Mouse (Mus musculus) hindbrain, embryonic 13.5 days (tissue): ENCODE results near the gene 4930404N11Rik. TPM values are rescaled to one million over a fixed set of nuclear protein-coding genes. Genes with fewer than 3 reads are reported as not detected.

ENCODE experiments used
- ATAC-seq: fragments of 200-750 bp; cut with Nextera tagmentation; 2 replicates; pipeline ENCODE4 v1.8.0; 2017; ENCODE audit warnings: moderate TSS enrichment; ENCODE audit not compliant: low FRiP score
- H3K27ac ChIP-seq: fragments of 300-500 bp; sonication (generic); 2 replicates; pipeline ENCODE4 v1.5.1; 2015; ENCODE audit warnings: inconsistent platforms, mild to moderate bottlenecking, moderate library complexity
- H3K27me3 ChIP-seq: fragments of 300-500 bp; sonication (generic); 2 replicates; pipeline ENCODE4 v1.6.1; 2015; ENCODE audit warnings: mild to moderate bottlenecking, inconsistent platforms
- H3K36me3 ChIP-seq: fragments of 300-500 bp; sonication (generic); 2 replicates; pipeline ENCODE4 v1.6.1; 2015; ENCODE audit warnings: mild to moderate bottlenecking, inconsistent platforms
- H3K4me1 ChIP-seq: fragments of 300-500 bp; sonication (generic); replicated peaks from 2 replicates; pipeline ENCODE4 v1.6.1; 2015; ENCODE audit warnings: inconsistent platforms
- H3K4me2 ChIP-seq: fragments of 300-500 bp; sonication (generic); 2 replicates; pipeline ENCODE4 v1.6.1; 2015; ENCODE audit warnings: inconsistent platforms, mild to moderate bottlenecking, moderate library complexity
- H3K4me3 ChIP-seq: fragments of 300-500 bp; sonication (generic); 2 replicates; pipeline ENCODE4 v1.5.1; 2015; ENCODE audit warnings: mild to moderate bottlenecking, inconsistent platforms
- H3K9ac ChIP-seq: fragments of 300-500 bp; sonication (generic); 2 replicates; pipeline ENCODE4 v1.6.1; 2015; ENCODE audit warnings: mild to moderate bottlenecking, inconsistent platforms
- H3K9me3 ChIP-seq: fragments of 300-500 bp; sonication (generic); 2 replicates; pipeline ENCODE4 v1.6.1; 2016; ENCODE audit warnings: inconsistent platforms
- WGBS: fragments of 180-500 bp; shearing (Covaris S2); methylation state at CpG from one replicate; pipeline ENCODE4 v1.1.7; 2015; 5-methylcytosine and 5-hydroxymethylcytosine counted together
- polyA plus RNA-seq: library from polyadenylated mRNA; unstranded; fragments of >200 nt; fragmentation: Nextera tagmentation; extraction: Ambion mirVana; gene quantifications from 2 replicates; pipeline ENCODE4 v1.2.1, GENCODE M21; 2015

4930404N11Rik gene
- polyA plus RNA-seq, 1 experiment from 2014 or later = 1.1 TPM

DNA sequence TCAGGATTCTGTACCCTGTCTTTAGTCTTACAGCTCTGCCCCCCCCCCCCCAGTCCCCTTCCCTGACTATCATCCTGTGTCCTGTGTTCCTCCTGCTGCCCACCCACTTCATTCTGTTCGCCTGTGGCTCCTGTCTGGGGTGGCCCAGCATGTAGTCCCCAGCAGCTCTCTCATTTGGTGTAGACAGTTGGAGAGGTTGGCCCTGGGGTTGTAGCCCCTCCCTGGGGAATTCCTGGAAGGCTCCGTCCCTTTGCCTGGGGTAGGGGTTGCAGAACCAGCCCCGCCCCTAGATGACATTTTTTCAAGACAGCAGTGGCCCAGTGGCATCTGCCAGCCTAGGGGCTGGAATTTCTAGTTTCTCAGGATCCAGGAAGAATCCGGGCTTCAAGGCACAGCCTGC is 7.4 kb downstream of the 4930404N11Rik start:
- Histone ChIP-seq H3K4me3 (peak overlapping the region; percentile 59), H3K9me3 (no peaks in the 10 kb centered on the region), H3K4me1 (peaks cover 32% of the 10 kb centered on the region), H3K36me3 (peaks cover 15% of the 10 kb centered on the region), H3K9ac (peak overlapping the region; percentile 83), H3K4me2 (peak overlapping the region; percentile 91), H3K27me3 (peaks cover 21% of the 10 kb centered on the region), H3K27ac (no peak overlapping the region)
- ATAC-seq = 0 out of 2 replicates have a peak, but pooled peaks have one; percentile 6
- 28% methylated on average over 4 of the region's 4 CpGs for WGBS

- Histone ChIP-seq H3K9ac (peak within 1 kb of the TSS; percentile 83), H3K27me3 (peaks cover 14% of the 10 kb centered on the region), H3K36me3 (peaks cover 10% of the 10 kb centered on the region), H3K4me3 (peak within 1 kb of the TSS; percentile 59), H3K4me1 (peaks cover 32% of the 10 kb centered on the region), H3K4me2 (peak within 1 kb of the TSS; percentile 91), H3K9me3 (no peaks in the 10 kb centered on the region), H3K27ac (peak within 1 kb of the TSS; percentile 45; the same call in 1 of the 2 replicates)
- ATAC-seq = peak; percentile 92
- WGBS = 2% methylated on average over 79 of the region's 79 CpGs
Measured at GRCm38 (mm10) chr10:81356991-81357844, 8.4 kb downstream of the 4930404N11Rik start, which contains the start of gene Mfsd12. Mfsd12 (plus strand) TSS chr10:81357491.

DNA sequence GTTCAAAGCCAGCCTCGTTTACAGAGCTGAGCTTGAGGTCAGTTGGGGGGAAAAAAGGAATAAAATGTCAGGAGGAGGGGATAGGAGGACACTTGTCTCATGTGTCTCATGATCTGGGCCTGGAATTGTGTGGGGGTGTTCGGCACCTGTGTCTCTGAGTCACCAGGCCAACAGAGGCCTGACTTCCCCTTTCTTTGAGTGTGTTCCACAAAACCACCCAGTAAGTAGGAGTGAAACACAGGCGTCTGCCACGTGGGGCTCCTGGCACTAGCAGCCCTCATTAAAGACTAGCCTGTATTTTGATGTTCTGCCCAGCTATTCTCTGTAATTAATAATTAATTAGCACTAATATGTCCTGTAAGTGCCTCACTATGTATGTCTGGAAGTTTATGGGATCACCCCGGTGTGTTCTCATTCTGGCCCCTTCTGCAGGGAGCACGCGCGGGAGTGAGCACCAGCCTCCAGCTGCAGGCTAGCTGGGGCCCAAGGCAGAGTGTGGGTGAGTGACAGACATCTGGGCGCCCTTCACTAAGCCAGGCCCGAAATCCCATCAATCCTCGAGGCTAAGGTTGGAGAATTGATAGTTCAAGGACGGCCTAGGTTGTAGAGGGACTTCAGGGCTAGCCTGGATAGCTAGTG is 9.1 kb downstream of the 4930404N11Rik start:
- H3K27me3 ChIP-seq = peaks cover 14% of the 10 kb centered on the region
- peaks cover 32% of the 10 kb centered on the region for H3K4me1 ChIP-seq
- peak overlapping the region; percentile 0; the same call in 1 of the 2 replicates for H3K9ac ChIP-seq
- no peaks in the 10 kb centered on the region for H3K9me3 ChIP-seq
- WGBS = 57% methylated on average over 12 of the region's 12 CpGs
- 0 out of 2 replicates have a peak overlapping the region, but pooled peaks have one; percentile 91 for H3K4me2 ChIP-seq
- peak; percentile 9; the same call in 1 of the 2 replicates for ATAC-seq
- H3K4me3 ChIP-seq = no peak overlapping the region
- H3K36me3 ChIP-seq = peaks cover 6% of the 10 kb centered on the region; the same call in 1 of the 2 replicates
- no peak overlapping the region for H3K27ac ChIP-seq

DNA sequence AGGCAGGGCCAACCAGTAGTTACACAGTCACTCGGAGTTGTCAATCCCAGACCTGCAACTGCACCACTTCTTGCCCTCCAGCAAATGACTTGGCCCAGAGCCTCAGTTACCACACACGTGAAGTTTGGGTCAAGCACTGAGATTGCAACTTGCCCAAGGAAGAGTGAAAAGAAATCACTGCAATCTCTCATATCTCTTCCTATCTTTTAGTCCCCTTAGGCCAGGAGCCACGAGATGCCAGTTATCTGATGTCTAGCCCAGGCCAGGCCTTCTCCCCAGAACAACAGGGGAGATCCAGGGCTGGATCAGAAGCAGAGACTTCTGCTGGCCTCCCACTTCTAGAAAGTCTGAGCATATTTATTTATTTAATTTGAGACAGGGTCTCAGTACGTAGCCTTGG is 10.1 kb downstream of the 4930404N11Rik start:
- Histone ChIP-seq H3K9ac (no peak overlapping the region), H3K27me3 (peaks cover 14% of the 10 kb centered on the region), H3K36me3 (no peaks in the 10 kb centered on the region), H3K4me3 (no peak overlapping the region), H3K9me3 (no peaks in the 10 kb centered on the region), H3K27ac (no peak overlapping the region), H3K4me1 (peaks cover 24% of the 10 kb centered on the region), H3K4me2 (no peak overlapping the region)
- ATAC-seq = no peak
- 87% methylated on average over 4 of the region's 4 CpGs for WGBS

- H3K4me2 ChIP-seq = no peak overlapping the region
- no peaks in the 10 kb centered on the region for H3K36me3 ChIP-seq
- peaks cover 14% of the 10 kb centered on the region for H3K27me3 ChIP-seq
- no peaks in the 10 kb centered on the region for H3K9me3 ChIP-seq
- no peak overlapping the region for H3K9ac ChIP-seq
- H3K27ac ChIP-seq = no peak overlapping the region
- 68% methylated on average over 9 of the region's 9 CpGs for WGBS
- ATAC-seq = no peak
- peaks cover 24% of the 10 kb centered on the region for H3K4me1 ChIP-seq
- no peak overlapping the region for H3K4me3 ChIP-seq
Measured at GRCm38 (mm10) chr10:81354738-81355477, 10.7 kb downstream of the 4930404N11Rik start.

DNA sequence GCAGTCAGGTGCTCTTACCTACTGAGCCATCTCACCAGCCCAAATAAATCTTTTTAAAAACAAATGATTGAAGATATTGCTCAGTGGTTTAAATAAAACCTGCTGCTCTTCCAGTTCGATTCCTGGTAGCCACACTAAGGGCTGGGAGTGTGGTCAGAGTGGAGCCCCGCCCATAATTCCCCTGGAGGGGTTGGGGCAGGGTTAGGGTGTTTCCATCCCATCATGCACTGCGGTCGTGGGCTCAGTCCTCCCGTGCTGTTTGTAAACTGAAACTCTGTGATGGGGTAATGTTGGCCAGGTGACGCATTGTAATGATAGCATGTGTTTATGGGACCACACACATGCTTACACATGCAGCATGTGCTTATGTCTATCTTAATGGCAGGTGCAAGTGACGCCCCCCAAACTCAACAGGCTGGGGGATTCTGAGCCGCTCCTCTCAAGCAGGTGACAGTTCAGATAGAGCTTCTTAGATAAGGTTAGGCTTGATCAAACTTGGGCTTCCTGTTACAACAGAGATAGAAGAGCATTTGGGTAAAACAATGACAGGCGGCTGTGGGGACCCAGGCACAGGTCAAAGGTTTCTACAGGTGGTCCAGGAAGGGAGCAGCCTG is 13.8 kb downstream of the 4930404N11Rik start:
- no peak for ATAC-seq
- Histone ChIP-seq H3K36me3 (no peaks in the 10 kb centered on the region), H3K9ac (no peak overlapping the region), H3K9me3 (no peaks in the 10 kb centered on the region), H3K27me3 (peaks cover 27% of the 10 kb centered on the region), H3K4me2 (no peak overlapping the region), H3K27ac (no peak overlapping the region), H3K4me1 (peaks cover 21% of the 10 kb centered on the region), H3K4me3 (no peak overlapping the region)
- 30% methylated on average over 9 of the region's 9 CpGs for WGBS

GRCm38 (mm10) chr10:81350351-81351063 is 15.1 kb downstream of the 4930404N11Rik start, which contains the start of gene Hmg20b:
Hmg20b (minus strand) TSS chr10:81350480.
- peak within 1 kb of the TSS; percentile 76 for H3K27ac ChIP-seq
- peaks cover 24% of the 10 kb centered on the region for H3K4me1 ChIP-seq
- peaks cover 40% of the 10 kb centered on the region for H3K27me3 ChIP-seq
- H3K9me3 ChIP-seq = no peaks in the 10 kb centered on the region
- H3K4me3 ChIP-seq = peak within 1 kb of the TSS; percentile 73
- peak; percentile 95 for ATAC-seq
- peak within 1 kb of the TSS; percentile 80 for H3K9ac ChIP-seq
- H3K4me2 ChIP-seq = peak within 1 kb of the TSS; percentile 93
- no peaks in the 10 kb centered on the region for H3K36me3 ChIP-seq
- under 1% methylated on average over 54 of the region's 54 CpGs for WGBS

- peaks cover 24% of the 10 kb centered on the region for H3K4me1 ChIP-seq
- peak; percentile 8; the same call in 1 of the 2 replicates for ATAC-seq
- WGBS = under 1% methylated on average over 29 of the region's 29 CpGs
- peaks cover 45% of the 10 kb centered on the region for H3K27me3 ChIP-seq
- H3K4me3 ChIP-seq = peak overlapping the region; percentile 73
- no peaks in the 10 kb centered on the region for H3K9me3 ChIP-seq
- peak overlapping the region; percentile 93 for H3K4me2 ChIP-seq
- no peaks in the 10 kb centered on the region for H3K36me3 ChIP-seq
- H3K9ac ChIP-seq = peak overlapping the region; percentile 80
- 0 out of 2 replicates have a peak overlapping the region, but pooled peaks have one; percentile 44 for H3K27ac ChIP-seq
Measured at GRCm38 (mm10) chr10:81349961-81350350, 15.7 kb downstream of the 4930404N11Rik start.

DNA sequence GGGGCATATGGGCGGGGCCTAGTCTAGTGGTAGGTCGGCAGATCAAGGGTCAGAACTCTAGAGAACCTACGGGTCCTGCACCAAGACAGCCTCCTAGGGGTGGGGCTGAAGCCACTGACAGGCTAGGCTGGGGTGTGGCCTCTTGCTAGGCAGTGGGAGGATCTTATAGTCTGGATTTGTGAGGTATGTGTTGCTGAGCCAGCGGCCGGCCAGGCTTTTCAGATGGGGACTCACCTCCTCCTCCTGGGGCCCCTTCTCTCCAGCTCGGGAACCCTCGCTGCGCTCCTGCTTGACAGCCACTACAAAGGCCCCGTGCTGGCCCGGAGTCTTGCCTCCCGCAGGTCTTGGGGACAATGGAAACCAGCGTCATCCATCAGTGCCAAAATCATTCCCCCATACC is 16.5 kb downstream of the 4930404N11Rik start:
- H3K4me3 ChIP-seq = peak overlapping the region; percentile 73

DNA sequence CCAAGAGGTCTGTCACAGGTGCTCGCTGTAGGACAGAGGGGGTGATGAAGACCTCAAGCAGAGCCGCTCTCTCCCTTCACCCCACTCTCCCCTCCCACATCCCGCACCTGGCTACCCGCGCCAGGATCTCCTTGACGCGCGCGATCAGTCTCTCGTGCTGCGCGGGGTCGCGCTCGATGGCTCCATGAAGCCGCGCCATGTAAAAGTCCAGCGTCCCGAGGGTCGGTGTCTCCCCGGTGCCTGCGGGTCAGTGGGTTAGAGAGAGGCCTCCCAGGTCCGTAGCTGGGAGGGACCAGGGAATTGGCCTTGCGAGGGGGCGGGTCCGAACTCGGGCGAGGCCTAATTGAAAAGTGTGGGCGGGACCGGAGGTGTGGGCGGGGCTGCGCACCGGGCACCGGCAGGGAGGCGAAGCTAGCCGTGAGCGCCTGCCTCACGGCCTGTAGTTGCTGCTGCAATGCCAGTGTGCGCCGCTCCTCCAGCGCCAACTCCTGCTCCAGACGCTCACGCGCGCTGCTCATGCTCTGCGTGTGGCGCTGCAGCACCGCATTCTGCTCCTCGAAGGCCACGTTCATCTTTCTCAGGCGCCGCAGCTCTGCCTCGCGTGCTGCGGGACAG is 19.1 kb downstream of the 4930404N11Rik start:
- Histone ChIP-seq H3K27me3 (peaks cover 74% of the 10 kb centered on the region), H3K4me1 (peaks cover 32% of the 10 kb centered on the region), H3K4me2 (peak overlapping the region; percentile 53), H3K9me3 (no peaks in the 10 kb centered on the region), H3K4me3 (peak overlapping the region; percentile 31), H3K9ac (peak overlapping the region; percentile 61), H3K27ac (no peak overlapping the region), H3K36me3 (no peaks in the 10 kb centered on the region)
- WGBS = 10% methylated on average over 55 of the region's 55 CpGs
- ATAC-seq = no peak

More for the DNA sequence above, 16.5 kb downstream of the 4930404N11Rik start:
- peaks cover 24% of the 10 kb centered on the region for H3K4me1 ChIP-seq
- H3K36me3 ChIP-seq = no peaks in the 10 kb centered on the region
- peak overlapping the region; percentile 80; the same call in 1 of the 2 replicates for H3K9ac ChIP-seq
- 2% methylated on average over 12 of the region's 12 CpGs for WGBS
- H3K27me3 ChIP-seq = peaks cover 49% of the 10 kb centered on the region
- ATAC-seq = no peak
- H3K9me3 ChIP-seq = no peaks in the 10 kb centered on the region
- H3K4me2 ChIP-seq = peak overlapping the region; percentile 93
- H3K27ac ChIP-seq = no peak overlapping the region

- ATAC-seq = no peak
- no peak overlapping the region for H3K9ac ChIP-seq
- H3K4me1 ChIP-seq = peaks cover 32% of the 10 kb centered on the region
- 91% methylated on average over 4 of the region's 4 CpGs for WGBS
- no peak overlapping the region for H3K4me2 ChIP-seq
- H3K9me3 ChIP-seq = no peaks in the 10 kb centered on the region
- H3K27ac ChIP-seq = no peak overlapping the region
- peaks cover 88% of the 10 kb centered on the region for H3K27me3 ChIP-seq
- no peaks in the 10 kb centered on the region for H3K36me3 ChIP-seq
- no peak overlapping the region for H3K4me3 ChIP-seq
Measured at GRCm38 (mm10) chr10:81345162-81345534, 20.5 kb downstream of the 4930404N11Rik start.
